Mouse (Mus musculus): ENCODE results near the gene Klhl32. TPM values are rescaled to one million over a fixed set of nuclear protein-coding genes. Genes with fewer than 3 reads are reported as not detected.

The Klhl32 gene
- polyA plus RNA-seq, 1 experiment: 0.07 TPM

- Histone ChIP-seq H3K4me2 (ENCODE audit: low read depth) (no peak overlapping the region), H3K79me2 (ENCODE audit: control insufficient read depth, insufficient read depth) (no peaks in the 10 kb centered on the region), H3ac (ENCODE audit: control insufficient read depth, insufficient read length) (no peak overlapping the region), H3K27me3 (ENCODE audit: control insufficient read depth, insufficient read depth, insufficient read length) (no peaks in the 10 kb centered on the region), H3K4me3 (no peak overlapping the region), H3K36me3 (ENCODE audit: control insufficient read depth, insufficient read depth) (no peaks in the 10 kb centered on the region)
- TF ChIP-seq POLR2A (IDR thresholded peaks at IDR 0.05; ENCODE audit: insufficient read length, low read depth) (no peak), MYOG (IDR thresholded peaks at IDR 0.05; ENCODE audit: control insufficient read depth in 1 of 3, insufficient read depth in 1 of 3, insufficient read length in 2 of 3, low read depth in 2 of 3) (no peak), MAX (IDR thresholded peaks at IDR 0.05; ENCODE audit: low read depth) (no peak), SRF (IDR thresholded peaks at IDR 0.05; ENCODE audit: control insufficient read depth, insufficient read length, low read depth) (no peak), USF1 (IDR thresholded peaks at IDR 0.05; ENCODE audit: low read depth) (no peak), TCF12 (IDR thresholded peaks at IDR 0.05; ENCODE audit: insufficient read depth, poor library complexity, severe bottlenecking) (no peak), TCF3 (IDR thresholded peaks at IDR 0.05; ENCODE audit: insufficient read length, low read depth) (no peak), POLR2AphosphoS2 (IDR thresholded peaks at IDR 0.05; ENCODE audit: insufficient read length, low read depth) (no peak), CEBPB (IDR thresholded peaks at IDR 0.05; ENCODE audit: insufficient read depth, poor library complexity, severe bottlenecking) (no peak), E2F4 (IDR thresholded peaks at IDR 0.05; ENCODE audit: insufficient read depth) (no peak), REST (IDR thresholded peaks at IDR 0.05; ENCODE audit: insufficient read depth, insufficient read length) (no peak), MYOD1 (IDR thresholded peaks at IDR 0.05; ENCODE audit: control insufficient read depth in 1 of 3, insufficient read length in 2 of 3, low read depth in 2 of 3) (no peak)
These were observed 85.0 kb downstream of the Klhl32 start for GRCm38 (mm10) chr4:24765919-24766318.

GRCm38 (mm10) chr4:24765469-24765868 is 85.5 kb downstream of the Klhl32 start:
- H3K79me2 ChIP-seq (ENCODE audit: control insufficient read depth, insufficient read depth): no peaks in the 10 kb centered on the region
- no peak overlapping the region for H3K4me2 ChIP-seq (ENCODE audit: low read depth)
- H3K36me3 ChIP-seq (ENCODE audit: control insufficient read depth, insufficient read depth): no peaks in the 10 kb centered on the region
- no peaks in the 10 kb centered on the region for H3K27me3 ChIP-seq (ENCODE audit: control insufficient read depth, insufficient read depth, insufficient read length)
- H3ac ChIP-seq (ENCODE audit: control insufficient read depth, insufficient read length): no peak overlapping the region
- H3K4me3 ChIP-seq: no peak overlapping the region
- no peak for TF ChIP-seq MAX (IDR thresholded peaks at IDR 0.05; ENCODE audit: low read depth)
- TF ChIP-seq MYOG (IDR thresholded peaks at IDR 0.05; ENCODE audit: control insufficient read depth in 1 of 3, insufficient read depth in 1 of 3, insufficient read length in 2 of 3, low read depth in 2 of 3): no peak
- no peak for TF ChIP-seq MYOD1 (IDR thresholded peaks at IDR 0.05; ENCODE audit: control insufficient read depth in 1 of 3, insufficient read length in 2 of 3, low read depth in 2 of 3)
- TF ChIP-seq TCF12 (IDR thresholded peaks at IDR 0.05; ENCODE audit: insufficient read depth, poor library complexity, severe bottlenecking): no peak
- no peak for TF ChIP-seq REST (IDR thresholded peaks at IDR 0.05; ENCODE audit: insufficient read depth, insufficient read length)
- TF ChIP-seq POLR2A (IDR thresholded peaks at IDR 0.05; ENCODE audit: insufficient read length, low read depth): no peak
- TF ChIP-seq E2F4 (IDR thresholded peaks at IDR 0.05; ENCODE audit: insufficient read depth): no peak
- TF ChIP-seq POLR2AphosphoS2 (IDR thresholded peaks at IDR 0.05; ENCODE audit: insufficient read length, low read depth): no peak

GRCm38 (mm10) chr4:24764558-24764957 is 86.4 kb downstream of the Klhl32 start:
- TF ChIP-seq SRF (IDR thresholded peaks at IDR 0.05; ENCODE audit: control insufficient read depth, insufficient read length, low read depth): no peak
- TF ChIP-seq MYOG (IDR thresholded peaks at IDR 0.05; ENCODE audit: control insufficient read depth in 1 of 3, insufficient read depth in 1 of 3, insufficient read length in 2 of 3, low read depth in 2 of 3): no peak
- no peak for TF ChIP-seq REST (IDR thresholded peaks at IDR 0.05; ENCODE audit: insufficient read depth, insufficient read length)
- TF ChIP-seq TCF12 (IDR thresholded peaks at IDR 0.05; ENCODE audit: insufficient read depth, poor library complexity, severe bottlenecking): no peak
- no peak for TF ChIP-seq TCF3 (IDR thresholded peaks at IDR 0.05; ENCODE audit: insufficient read length, low read depth)
- no peak for TF ChIP-seq CEBPB (IDR thresholded peaks at IDR 0.05; ENCODE audit: insufficient read depth, poor library complexity, severe bottlenecking)
- TF ChIP-seq POLR2A (IDR thresholded peaks at IDR 0.05; ENCODE audit: insufficient read length, low read depth): no peak
- no peak for TF ChIP-seq POLR2AphosphoS2 (IDR thresholded peaks at IDR 0.05; ENCODE audit: insufficient read length, low read depth)
- no peak for TF ChIP-seq USF1 (IDR thresholded peaks at IDR 0.05; ENCODE audit: low read depth)
- no peak for TF ChIP-seq E2F4 (IDR thresholded peaks at IDR 0.05; ENCODE audit: insufficient read depth)
- TF ChIP-seq MYOD1 (IDR thresholded peaks at IDR 0.05; ENCODE audit: control insufficient read depth in 1 of 3, insufficient read length in 2 of 3, low read depth in 2 of 3): no peak
- TF ChIP-seq MAX (IDR thresholded peaks at IDR 0.05; ENCODE audit: low read depth): no peak
- Histone ChIP-seq H3ac (ENCODE audit: control insufficient read depth, insufficient read length) (no peak overlapping the region), H3K4me2 (ENCODE audit: low read depth) (no peak overlapping the region), H3K79me2 (ENCODE audit: control insufficient read depth, insufficient read depth) (no peaks in the 10 kb centered on the region), H3K27me3 (ENCODE audit: control insufficient read depth, insufficient read depth, insufficient read length) (no peaks in the 10 kb centered on the region), H3K4me3 (no peak overlapping the region), H3K36me3 (ENCODE audit: control insufficient read depth, insufficient read depth) (no peaks in the 10 kb centered on the region)

GRCm38 (mm10) chr4:24763451-24763850 is 87.5 kb downstream of the Klhl32 start:
- no peak overlapping the region for H3K4me2 ChIP-seq (ENCODE audit: low read depth)
- H3K79me2 ChIP-seq (ENCODE audit: control insufficient read depth, insufficient read depth): no peaks in the 10 kb centered on the region
- TF ChIP-seq REST (IDR thresholded peaks at IDR 0.05; ENCODE audit: insufficient read depth, insufficient read length) (no peak), E2F4 (IDR thresholded peaks at IDR 0.05; ENCODE audit: insufficient read depth) (no peak), POLR2AphosphoS2 (IDR thresholded peaks at IDR 0.05; ENCODE audit: insufficient read length, low read depth) (no peak), SRF (IDR thresholded peaks at IDR 0.05; ENCODE audit: control insufficient read depth, insufficient read length, low read depth) (no peak), TCF12 (IDR thresholded peaks at IDR 0.05; ENCODE audit: insufficient read depth, poor library complexity, severe bottlenecking) (no peak), CEBPB (IDR thresholded peaks at IDR 0.05; ENCODE audit: insufficient read depth, poor library complexity, severe bottlenecking) (no peak), MAX (IDR thresholded peaks at IDR 0.05; ENCODE audit: low read depth) (no peak), MYOD1 (IDR thresholded peaks at IDR 0.05; ENCODE audit: control insufficient read depth in 1 of 3, insufficient read length in 2 of 3, low read depth in 2 of 3) (no peak), MYOG (IDR thresholded peaks at IDR 0.05; ENCODE audit: control insufficient read depth in 1 of 3, insufficient read depth in 1 of 3, insufficient read length in 2 of 3, low read depth in 2 of 3) (no peak), USF1 (IDR thresholded peaks at IDR 0.05; ENCODE audit: low read depth) (no peak), TCF3 (IDR thresholded peaks at IDR 0.05; ENCODE audit: insufficient read length, low read depth) (no peak), POLR2A (IDR thresholded peaks at IDR 0.05; ENCODE audit: insufficient read length, low read depth) (no peak)
- no peak overlapping the region for H3ac ChIP-seq (ENCODE audit: control insufficient read depth, insufficient read length)
- no peak overlapping the region for H3K4me3 ChIP-seq
- H3K36me3 ChIP-seq (ENCODE audit: control insufficient read depth, insufficient read depth): no peaks in the 10 kb centered on the region
- no peaks in the 10 kb centered on the region for H3K27me3 ChIP-seq (ENCODE audit: control insufficient read depth, insufficient read depth, insufficient read length)

Data from myocyte (in vitro differentiated cells).